Mouse (Mus musculus): ENCODE measurements around the gene Zfp580.
"Not testable (repeated sequence)": the region's sequence is repeated elsewhere in the genome, so short reads cannot be mapped to it uniquely, and the experiment has no call there.

The Zfp580 gene

DNA sequence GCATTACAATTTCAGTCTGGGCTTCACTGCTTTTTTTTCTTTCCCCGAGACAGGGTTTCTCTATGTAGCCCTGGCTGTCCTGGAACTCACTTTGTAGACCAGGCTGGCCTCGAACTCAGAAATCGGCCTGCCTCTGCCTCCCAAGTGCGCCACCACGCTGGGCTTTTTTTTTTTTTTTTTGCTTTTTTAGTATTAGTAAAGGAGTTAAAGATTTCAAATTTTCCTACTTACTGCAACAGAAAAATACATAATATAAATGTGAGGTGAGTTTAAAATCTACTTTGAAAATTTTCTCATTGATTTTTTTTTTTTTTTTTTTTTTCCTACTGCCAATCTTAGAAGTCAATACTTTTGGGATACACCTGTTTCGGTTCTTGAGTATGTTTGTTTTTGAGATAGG is 13.5 kb downstream of the Zfp580 start:
- no peak for DNase-seq (ENCODE audit: low read depth, low spot score)

DNA sequence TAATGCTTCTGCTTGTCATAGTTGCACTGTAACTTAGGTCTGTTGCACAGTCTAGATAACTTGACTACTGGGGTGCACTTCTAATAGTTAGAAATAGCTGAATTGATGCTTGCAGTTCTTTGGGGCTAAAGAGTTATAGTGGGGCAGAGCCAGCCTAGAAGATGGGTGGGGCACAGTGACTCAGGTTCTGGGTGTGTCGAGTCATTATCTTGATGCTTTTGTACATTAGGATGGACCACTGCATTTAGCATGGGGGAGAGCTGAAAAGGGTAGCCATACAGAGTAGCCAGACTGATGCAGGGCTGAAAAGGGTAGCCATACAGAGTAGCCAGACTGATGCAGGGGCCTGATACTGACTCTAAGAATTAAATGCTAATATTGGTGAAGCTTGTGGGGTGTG is 22.2 kb downstream of the Zfp580 start:
- DNase-seq (ENCODE audit: low read depth, low spot score): no peak

DNA sequence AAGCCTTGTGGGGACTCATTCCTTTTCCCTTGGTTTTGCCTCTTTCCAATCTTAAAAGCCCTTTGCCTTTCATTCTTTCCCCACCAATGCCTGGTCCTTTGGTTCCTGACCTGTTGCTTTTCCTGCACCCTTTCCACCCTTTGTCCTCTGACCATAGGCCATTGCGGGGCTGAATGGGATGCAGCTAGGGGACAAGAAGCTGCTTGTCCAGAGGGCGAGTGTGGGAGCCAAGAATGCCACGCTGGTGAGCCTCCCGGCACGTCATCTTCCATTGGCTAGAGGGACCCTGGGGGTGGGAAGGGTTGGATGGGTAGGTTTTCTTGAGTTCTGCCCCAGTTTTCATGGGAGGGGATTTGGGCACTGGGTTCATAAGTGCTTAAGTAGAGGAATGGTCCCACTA is 23.6 kb downstream of the Zfp580 start:
- no peak for DNase-seq (ENCODE audit: low read depth, low spot score)

DNA sequence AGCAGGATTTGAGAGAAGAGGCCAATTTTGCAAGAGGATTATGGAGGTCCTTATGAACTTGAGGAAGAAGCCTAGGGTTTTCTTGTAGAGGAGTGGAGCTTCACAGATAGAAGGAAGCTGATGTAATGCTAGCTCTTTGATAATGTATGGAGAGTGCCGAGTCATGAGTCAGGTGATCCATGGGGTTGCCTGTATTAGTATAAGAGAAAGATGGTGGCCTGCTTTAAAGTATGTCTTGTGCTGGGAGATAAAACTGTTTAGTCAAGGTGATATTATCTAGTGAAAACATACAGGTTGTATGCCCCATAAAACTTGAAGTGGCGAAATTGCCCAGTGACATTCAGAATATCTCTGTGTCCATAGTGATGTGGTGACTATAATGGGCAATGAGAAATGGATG is 25.6 kb downstream of the Zfp580 start:
- DNase-seq (ENCODE audit: low read depth, low spot score): no peak

DNA sequence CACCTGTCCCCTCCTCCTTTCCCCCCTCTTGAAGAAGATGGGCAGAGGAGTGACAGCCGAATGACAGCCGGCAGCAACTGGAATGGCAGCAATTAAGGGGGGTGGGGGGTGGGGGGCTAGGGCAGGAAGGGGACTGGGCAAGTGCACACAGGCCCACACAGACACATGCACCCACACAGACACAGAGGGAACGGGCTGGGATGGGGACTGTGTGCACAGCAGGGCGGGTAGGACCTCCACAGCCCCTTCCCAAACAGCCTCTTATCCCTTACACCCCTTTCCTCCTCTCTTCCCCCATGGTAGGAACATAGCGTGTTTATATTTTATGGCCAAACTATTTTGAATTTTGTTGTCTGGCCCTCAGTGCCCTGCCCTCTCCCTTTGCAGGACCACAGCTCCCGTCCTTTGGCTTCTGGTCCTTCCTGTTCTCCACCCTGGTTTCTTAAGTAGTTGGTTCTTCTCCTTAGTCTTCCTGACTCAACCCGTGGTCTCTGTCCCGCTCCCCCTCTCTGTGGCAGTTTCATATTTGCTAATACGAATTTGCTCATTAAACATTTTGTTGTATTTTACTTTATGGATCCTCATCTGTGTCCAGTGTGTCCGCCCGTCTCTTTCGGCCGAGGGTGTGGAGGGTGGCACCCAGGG is 28.1 kb downstream of the Zfp580 start:
- DNase-seq (ENCODE audit: low read depth, low spot score): not testable (repeated sequence)

DNA sequence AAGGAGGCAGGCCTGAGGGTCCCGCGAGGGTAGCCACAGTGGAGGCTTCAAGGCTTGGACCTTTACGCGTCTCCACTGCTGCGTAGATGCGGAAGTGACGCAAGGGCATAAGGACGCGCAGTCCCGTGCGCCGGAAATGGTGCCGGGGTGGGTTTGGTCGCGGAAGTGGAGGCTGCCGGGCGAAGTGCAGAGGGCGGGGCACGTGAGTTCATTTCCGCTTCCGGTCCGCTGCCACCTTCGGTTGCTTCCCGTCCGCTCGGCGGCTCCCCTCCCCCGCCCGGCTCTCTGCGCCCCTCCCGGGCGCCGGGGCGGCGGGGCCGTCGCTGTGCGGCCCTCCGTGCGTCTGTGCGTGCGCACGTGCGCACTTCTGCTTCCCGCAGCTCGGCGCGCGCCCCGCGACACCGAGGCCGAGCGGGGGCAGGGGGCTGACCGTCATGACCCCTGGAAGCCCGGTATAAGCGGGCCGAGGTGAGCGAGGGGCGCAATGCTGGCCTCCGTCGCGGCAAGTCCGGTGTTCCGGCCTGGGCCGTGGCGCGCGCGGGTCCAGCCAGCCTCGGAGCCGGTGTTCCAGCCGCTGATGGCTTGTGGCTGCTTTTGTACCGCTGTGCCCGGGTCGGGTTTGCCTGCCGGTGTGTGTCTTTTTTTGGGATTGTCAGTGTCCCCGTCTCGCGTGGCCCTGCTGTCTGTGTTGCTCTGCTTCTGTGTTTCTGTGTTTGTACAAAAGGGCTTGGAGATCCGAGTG is 28.8 kb downstream of the Zfp580 start, which contains the start of gene Epn1:
Epn1 (plus strand) TSS at position 226 of the 742 bp plus-strand sequence.
- peak; percentile 89 for DNase-seq (ENCODE audit: low read depth, low spot score)

DNA sequence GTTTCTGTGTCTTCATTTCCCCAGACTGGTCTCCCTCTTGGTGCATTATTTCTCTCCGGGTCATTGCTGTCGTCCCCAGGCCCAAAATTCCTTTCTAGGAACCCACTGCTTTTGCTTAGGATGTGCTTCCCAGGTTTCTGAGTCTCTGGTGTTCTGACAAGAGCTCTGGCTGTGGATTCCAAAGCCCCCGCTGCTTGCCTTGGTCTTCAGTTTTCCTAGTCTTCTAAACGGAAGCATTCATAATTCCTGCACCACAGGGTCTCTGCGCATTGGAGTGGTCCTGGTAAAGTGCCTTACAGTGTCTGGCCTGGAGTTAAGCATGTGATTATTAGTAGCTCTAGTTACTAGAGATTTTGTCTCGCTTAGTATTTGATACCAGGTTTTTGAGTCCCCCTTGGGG is 29.5 kb downstream of the Zfp580 start:
- no peak for DNase-seq (ENCODE audit: low read depth, low spot score)

DNA sequence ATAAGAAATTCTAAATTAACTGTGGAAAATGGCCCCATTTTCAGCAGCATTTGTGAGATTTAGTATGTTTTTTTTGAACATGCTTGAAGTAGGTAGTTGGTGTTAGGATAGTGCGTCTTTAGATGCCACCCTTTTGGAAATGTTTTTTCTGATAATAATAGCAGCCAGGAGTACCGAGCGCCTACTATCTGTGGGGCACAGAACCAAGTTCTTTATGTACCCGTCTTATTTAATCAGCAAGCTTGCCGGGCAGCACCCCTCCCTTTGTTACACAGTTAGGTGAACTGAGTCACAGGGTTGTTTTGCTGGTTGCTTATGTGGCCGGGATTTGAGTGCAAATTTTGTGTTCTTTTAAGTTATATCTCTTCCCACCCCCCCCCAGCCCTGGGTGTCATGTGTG is 29.9 kb downstream of the Zfp580 start:
- no peak for DNase-seq (ENCODE audit: low read depth, low spot score)

DNA sequence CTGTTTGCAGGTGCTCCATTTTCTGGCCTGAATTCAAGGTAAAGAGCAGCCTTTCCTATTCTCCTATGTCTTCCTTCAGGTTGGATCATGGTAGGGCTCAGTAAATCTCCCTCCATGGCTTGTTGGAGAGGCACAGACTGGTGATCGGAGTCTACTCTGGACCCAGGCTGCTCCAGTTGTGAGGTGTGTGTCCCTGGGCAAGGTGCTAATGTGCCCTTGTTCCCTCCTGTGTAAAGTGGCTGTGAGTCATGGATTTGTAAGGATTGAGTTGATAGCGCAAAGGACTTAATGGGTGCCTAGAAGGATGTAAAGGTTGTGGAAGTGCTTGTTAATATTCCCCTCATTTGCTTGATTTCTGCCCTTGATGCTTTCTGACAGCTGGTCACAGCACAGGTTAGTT is 30.6 kb downstream of the Zfp580 start:
- DNase-seq (ENCODE audit: low read depth, low spot score): no peak

DNA sequence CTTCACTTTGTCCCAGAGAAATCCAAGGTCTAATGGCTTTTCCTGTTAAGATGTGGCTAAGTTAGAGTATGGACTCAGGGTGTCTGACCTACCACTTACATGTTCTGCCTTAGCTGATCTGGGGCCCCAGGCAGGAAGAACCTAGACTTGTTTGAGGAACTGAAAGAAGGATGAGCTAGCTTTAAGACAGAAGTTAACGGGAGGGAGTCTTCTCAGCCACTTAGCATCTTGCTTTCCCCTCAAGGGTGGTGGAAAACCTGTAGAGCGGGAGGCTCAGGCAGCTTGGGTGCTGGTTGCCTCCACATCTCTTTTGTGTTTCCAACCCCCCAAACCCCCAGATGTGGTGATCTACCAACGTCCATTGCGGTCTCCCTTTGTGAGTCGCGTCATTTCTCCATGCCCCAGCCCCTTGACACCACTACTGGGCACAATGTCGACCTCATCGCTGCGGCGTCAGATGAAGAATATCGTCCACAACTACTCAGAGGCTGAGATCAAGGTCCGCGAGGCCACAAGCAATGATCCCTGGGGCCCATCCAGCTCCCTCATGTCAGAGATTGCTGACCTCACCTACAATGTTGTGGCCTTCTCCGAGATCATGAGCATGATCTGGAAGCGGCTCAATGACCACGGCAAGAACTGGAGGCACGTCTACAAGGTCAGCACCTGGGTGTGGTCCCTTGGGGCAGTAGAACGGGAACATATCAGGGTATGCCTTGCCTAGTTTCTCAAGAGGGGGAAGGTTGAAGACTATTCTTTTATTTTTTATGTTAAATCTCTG is 32.2 kb downstream of the Zfp580 start:
- DNase-seq (ENCODE audit: low read depth, low spot score): no peak

DNA sequence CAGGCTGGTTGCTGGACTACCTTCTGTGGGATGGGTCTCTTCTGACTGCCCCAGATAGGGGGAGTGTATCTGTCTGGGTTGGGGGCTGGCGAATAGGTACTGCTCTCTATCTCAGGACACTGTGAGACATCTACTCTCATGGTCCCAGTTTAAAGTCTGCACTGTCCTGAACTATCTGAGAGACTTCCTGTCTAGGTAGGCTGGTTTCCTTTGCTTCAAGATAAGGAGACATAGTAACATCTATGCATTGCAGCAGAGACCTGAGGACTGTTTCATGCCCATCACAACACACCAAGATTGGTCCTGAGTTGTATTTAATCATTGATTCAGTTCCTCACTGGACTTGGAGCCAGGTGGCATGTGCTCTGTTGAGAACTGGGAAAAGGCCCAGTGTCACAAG is 34.2 kb downstream of the Zfp580 start:
- no peak for DNase-seq (ENCODE audit: low read depth, low spot score)

DNA sequence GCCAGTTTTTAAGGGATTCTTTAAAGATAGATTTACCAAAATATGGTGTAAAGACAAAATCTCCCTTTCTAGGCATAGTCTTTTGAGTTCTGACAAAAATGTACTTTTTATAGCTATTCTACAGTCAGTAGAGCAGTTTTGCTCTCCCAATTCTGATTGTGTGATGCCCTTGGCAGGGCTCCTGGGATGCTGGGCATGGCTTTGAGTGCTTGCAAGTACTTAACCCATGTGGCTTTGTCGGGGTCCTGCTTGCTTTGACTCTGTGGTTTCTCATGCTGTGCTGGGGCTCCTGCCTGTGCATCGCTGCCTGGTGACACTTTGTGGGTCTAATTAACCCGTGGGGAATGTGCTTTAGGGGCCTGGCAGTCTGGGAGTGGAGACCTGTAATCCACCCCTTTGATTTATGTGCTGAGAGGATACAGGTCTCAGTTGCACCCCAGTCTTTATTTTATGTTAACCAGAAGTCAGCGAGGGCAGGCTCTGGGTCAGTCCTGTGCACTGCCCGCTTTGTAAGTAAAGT is 35.6 kb downstream of the Zfp580 start:
- no peak for DNase-seq (ENCODE audit: low read depth, low spot score)

DNA sequence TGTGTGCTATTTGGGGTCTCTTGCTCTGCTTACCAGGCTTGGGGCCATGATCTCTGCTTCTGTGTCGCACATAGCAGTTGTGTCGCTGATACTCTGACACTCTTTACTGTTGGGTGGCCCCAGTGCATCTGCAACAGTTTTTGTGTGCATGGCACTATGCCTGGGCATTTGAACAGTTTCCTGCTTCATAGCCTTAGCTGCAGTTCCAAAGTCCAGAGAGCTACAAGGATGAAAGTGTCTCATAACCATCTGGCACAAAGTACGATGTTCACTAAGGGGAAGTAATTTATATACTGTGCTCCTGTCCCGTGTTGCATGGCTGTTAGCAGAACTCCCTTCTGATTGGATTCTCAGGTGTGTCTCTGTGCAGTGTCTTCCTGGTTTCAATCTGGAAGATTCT is 36.5 kb downstream of the Zfp580 start:
- no peak for DNase-seq (ENCODE audit: low read depth, low spot score)

DNA sequence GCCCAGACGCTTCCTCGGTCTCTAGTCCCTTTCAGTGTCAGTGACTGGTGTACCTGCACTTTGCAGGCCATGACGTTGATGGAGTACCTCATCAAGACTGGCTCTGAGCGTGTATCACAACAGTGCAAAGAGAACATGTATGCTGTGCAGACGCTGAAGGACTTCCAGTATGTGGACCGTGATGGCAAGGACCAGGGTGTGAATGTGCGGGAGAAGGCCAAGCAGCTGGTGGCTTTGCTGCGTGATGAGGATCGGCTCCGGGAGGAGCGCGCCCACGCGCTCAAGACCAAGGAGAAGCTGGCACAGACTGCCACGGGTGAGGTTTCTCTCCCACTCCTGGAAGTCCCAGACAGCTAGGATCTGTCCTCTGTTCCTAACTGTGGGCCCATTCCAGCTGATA is 38.5 kb downstream of the Zfp580 start:
- no peak for DNase-seq (ENCODE audit: low read depth, low spot score)

DNA sequence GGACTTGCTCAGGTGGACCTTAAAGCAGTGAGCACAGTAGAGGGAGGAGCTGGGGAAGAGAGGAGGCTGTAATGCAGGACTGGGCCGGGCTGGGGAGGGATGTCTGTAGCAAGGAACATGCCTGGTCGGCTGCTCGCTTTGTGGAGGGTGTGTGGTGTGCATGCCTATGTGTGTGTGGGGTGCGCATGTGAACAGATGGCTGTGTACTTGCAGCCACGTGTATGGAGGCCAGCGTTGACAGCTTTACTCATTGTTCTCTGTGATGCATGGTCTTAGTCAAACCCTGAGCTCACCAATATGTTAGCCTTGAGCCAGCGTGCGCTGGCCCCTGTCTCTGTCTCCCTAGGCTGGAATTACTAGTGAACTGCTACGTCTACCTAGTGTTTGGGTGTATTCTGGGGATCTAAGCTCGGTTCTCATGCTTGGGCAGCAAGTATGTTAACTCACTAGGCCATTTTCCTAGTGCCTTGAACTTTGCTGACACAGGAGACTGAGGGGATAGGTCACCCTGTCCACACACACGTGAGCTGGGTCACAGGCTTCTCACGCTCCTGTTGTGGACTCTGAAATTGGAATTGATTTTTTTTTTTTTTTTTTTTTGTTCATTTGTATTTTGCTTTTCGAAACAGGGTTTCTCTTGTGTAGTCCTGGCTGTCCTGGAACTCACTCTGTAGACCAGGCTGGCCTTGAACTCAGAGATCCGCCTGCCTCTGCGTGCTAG is 39.8 kb downstream of the Zfp580 start:
- DNase-seq (ENCODE audit: low read depth, low spot score): no peak

DNA sequence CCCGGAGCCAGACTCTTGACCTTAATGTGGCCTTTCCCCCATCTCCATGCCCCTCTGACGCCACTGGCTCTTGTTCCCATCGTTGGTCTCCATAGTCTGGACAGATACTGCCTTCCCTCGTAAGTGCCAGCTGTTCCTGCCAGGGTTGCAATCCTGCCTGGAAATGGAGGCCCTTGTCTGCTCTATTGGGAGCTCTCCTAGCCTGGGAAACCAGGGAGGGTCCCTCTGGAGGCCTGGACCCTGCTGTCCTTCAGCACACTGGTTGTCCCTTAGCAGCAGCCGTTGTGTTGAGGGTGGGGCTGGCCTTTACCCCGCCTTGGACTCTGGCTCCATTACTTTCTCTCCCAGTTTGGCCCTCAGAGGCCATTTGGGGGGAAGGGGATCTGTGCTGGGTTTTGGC is 41.0 kb downstream of the Zfp580 start:
- no peak for DNase-seq (ENCODE audit: low read depth, low spot score)

DNA sequence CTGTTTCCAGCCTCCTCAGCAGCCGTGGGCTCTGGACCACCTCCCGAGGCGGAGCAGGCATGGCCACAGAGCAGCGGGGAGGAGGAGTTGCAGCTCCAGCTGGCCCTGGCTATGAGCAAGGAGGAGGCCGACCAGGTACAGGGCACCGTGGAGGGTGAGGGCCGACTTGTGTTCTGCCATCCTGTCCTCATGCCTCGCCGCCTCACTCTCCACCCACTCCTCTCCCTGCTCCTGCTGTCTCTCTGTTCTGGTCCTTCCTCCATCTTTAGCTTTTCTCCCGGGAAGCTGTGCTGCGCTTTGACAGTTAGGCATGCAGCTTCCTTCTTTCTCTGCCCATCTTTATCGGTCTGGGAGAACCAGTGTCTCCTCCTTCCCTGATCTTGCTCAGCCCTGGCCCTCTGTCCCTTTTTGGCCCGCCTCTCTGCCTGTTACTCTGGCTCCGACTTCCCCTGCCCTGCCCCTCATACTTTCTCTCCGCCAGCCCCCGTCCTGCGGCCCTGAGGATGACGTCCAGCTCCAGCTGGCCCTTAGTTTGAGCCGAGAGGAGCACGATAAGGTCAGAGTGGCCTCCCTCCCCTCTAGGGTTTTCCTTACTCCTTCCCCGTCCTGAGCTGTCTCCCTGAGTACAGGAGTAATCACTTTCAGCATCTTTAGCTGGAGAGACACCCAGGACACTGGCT is 41.6 kb downstream of the Zfp580 start:
- no peak for DNase-seq (ENCODE audit: low read depth, low spot score)

DNA sequence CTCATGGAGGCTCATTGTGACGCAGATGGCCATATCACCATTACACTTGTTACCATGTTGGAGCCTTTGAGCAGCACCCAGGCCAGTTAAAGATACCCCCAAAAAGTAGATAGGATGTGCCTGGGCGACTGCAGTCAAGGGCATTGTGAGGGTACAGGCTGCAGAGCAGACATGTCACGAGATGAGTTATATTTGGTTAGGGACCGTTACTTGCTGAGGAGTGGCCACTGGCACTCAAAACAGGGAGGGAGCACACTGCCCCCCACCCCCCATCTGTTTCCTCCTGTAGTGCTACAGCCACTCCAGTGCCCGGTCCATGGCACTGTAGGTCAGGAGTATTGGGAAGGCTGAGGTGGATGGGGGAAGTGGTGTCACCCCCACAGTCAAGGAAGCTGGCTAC is 47.4 kb downstream of the Zfp580 start:
- DNase-seq (ENCODE audit: low read depth, low spot score): no peak

DNA sequence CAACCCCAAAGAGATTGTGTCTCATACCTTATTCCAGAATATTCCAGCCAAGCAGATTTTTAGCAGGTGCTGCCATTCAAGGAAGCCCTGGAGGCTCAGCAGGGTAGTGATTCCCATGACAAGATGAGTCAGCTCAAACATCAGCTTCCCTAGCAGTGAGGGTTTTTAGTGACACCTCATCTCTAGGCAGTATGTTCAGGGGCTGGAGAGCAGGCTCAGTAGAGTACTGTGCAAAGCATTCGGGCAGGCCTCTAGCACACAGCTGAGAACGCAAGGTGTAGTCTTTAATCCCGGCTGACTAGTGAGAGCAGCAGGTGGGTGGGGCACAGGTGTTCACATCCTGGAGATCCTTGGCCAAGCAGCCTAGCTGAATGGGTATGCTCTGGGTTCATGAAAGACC is 48.5 kb downstream of the Zfp580 start:
- DNase-seq (ENCODE audit: low read depth, low spot score): no peak

DNA sequence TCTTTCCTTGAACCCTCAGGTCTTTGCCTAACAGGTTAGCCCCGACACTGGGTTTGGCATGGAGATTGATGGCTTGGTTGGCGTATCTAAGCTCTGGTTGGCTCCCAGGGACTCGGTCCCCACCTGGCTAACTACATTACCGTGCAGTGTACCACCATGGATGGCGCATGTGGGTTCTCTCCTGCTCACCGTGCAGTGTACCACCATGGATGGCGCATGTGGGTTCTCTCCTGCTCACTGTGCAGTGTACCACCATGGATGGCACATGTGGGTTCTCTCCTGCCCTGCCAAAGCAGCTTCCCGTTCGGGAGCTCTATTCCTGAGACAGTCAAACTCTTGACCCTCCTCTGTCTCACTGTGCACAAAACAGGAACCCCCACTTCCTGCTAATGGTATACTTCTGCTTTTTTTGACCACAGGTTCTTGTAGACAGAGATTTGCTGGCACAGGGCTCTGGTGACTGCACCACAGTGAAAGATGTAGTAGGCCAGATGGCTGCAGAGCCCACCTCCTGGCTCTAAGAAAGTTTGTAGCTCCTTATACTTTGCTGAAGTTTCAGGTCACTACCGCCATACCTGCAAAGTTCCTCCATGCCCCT is 49.8 kb downstream of the Zfp580 start:
- DNase-seq (ENCODE audit: low read depth, low spot score): no peak

DNA sequence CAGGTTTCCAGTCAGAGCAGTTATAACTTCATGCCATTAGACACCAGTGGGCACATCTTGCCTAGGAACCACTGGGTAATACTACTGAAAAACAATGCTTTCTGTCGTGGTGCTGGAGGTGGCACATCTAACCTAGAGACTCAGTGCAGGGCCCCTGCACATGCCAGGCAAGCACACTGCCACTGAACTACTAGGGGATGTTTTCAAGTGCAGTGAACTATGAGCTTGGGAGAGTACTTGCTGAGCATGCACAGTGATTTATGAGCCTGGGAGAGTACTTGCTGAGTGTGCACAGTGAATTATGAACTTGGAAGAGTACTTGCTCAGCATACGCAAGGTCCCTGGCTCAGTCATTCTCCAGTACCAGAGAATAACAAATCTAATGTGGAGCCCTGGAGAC is 51.2 kb downstream of the Zfp580 start:
- DNase-seq (ENCODE audit: low read depth, low spot score): no peak

Data from brain, embryonic 18.5 days (tissue).